Mouse (Mus musculus) G1E (cell line): Measurements from ENCODE around the gene Cldnd2.

Experiments
- CTCF ChIP-seq: IDR thresholded peaks from 2 replicates; pipeline ENCODE4 v1.5.1; 2012; ENCODE audit warnings: low read depth, low read length, inconsistent platforms, mixed read lengths
- GATA1 ChIP-seq: IDR thresholded peaks from 2 replicates; pipeline ENCODE4 v1.6.1; 2012; ENCODE audit warnings: borderline replicate concordance, low read length, inconsistent platforms, mixed read lengths
- GATA2 ChIP-seq: IDR thresholded peaks from 2 replicates; pipeline ENCODE4 v1.6.1; 2012; ENCODE audit warnings: low read depth, low read length, inconsistent platforms, borderline replicate concordance
- POLR2AphosphoS5 ChIP-seq: IDR thresholded peaks from 2 replicates; pipeline ENCODE4 v1.6.1; 2012; ENCODE audit warnings: low read depth, low read length, inconsistent platforms; ENCODE audit not compliant: insufficient replicate concordance

- no peak for TF ChIP-seq CTCF
- TF ChIP-seq GATA1 = no peak
- no peak for TF ChIP-seq POLR2AphosphoS5
- TF ChIP-seq GATA2 = no peak
These were observed 489 bp downstream of the Cldnd2 start for GRCm38 (mm10) chr7:43441071-43441470.
